8 mouse cellular contexts compared by ENCODE assay signal in genomic region chr13:119789851-119790717, GRCm38 (mm10). TPM values are rescaled to one million over a fixed set of nuclear protein-coding genes. Genes with fewer than 3 reads are reported as not detected.
A peak's percentile ranks its signal among the peaks of the same experiment; 100 is the strongest.
DNase-seq lines count a peak whose midpoint lies in the region; ATAC-seq and TF ChIP-seq lines count a peak whose summit lies in the region.

No protein-coding gene starts in this region.

- peak; percentile 19 to 45 for DNase-seq in B cell, adult 2 months
- DNase-seq in embryonic facial prominence, embryonic 14.5 days (ENCODE audit: low spot score) = peak; percentile 86
- peak; percentile 24 for DNase-seq in heart, adult 8-10 months (ENCODE audit: low spot score)
- DNase-seq in kidney, adult 9 months = peak; percentile 48
- DNase-seq in limb, embryonic 14.5 days (ENCODE audit: low spot score) = peak; percentile 60
- DNase-seq in spleen, postnatal 4 days (ENCODE audit: low spot score in 2 of 2) = peak; percentile 49 to 72

- H3K9ac ChIP-seq in embryonic facial prominence, embryonic 14.5 days (ENCODE audit: low read depth, low read length) = peak overlapping the region; percentile 98
- peak overlapping the region; percentile 95 for H3K9ac ChIP-seq in limb, embryonic 14.5 days (ENCODE audit: low read depth, low read length, severe bottlenecking)
- peak overlapping the region; percentile 96 for H3K9ac ChIP-seq in midbrain, embryonic 15.5 days

- peak overlapping the region; percentile 97 for H3K4me3 ChIP-seq in bone marrow, adult 2 months (replicated peaks; ENCODE audit: control insufficient read depth, low read depth, low read length)
- H3K4me3 ChIP-seq in embryonic facial prominence, embryonic 14.5 days (ENCODE audit: low read depth, low read length) = peak overlapping the region; percentile 81
- H3K4me3 ChIP-seq in limb, embryonic 14.5 days (replicated peaks; ENCODE audit: low read length) = peak overlapping the region; percentile 88
- H3K4me3 ChIP-seq in midbrain, embryonic 15.5 days = peak overlapping the region; percentile 97

- no peaks in the 10 kb centered on the region for H3K9me3 ChIP-seq in embryonic facial prominence, embryonic 14.5 days (ENCODE audit: control insufficient read depth, low read length)
- H3K9me3 ChIP-seq in limb, embryonic 14.5 days (ENCODE audit: control insufficient read depth, low read length) = no peaks in the 10 kb centered on the region
- H3K9me3 ChIP-seq in midbrain, embryonic 15.5 days = no peaks in the 10 kb centered on the region

- H3K36me3 ChIP-seq in embryonic facial prominence, embryonic 14.5 days (ENCODE audit: control insufficient read depth, insufficient read depth, low read length) = peaks cover 31% of the 10 kb centered on the region
- H3K36me3 ChIP-seq in limb, embryonic 14.5 days (ENCODE audit: control insufficient read depth, insufficient read depth, low read length) = peaks cover 28% of the 10 kb centered on the region
- H3K36me3 ChIP-seq in midbrain, embryonic 15.5 days (replicated peaks) = peaks cover 5% of the 10 kb centered on the region; the same call in 1 of the 2 replicates

- peak overlapping the region; percentile 98 for H3K27ac ChIP-seq in bone marrow, adult 2 months (ENCODE audit: control insufficient read depth, insufficient read depth, low read depth, low read length, poor library complexity)
- peak overlapping the region; percentile 95 for H3K27ac ChIP-seq in embryonic facial prominence, embryonic 14.5 days (replicated peaks; ENCODE audit: low read depth, low read length)
- H3K27ac ChIP-seq in limb, embryonic 14.5 days (replicated peaks; ENCODE audit: low read depth, low read length) = peak overlapping the region; percentile 91
- H3K27ac ChIP-seq in midbrain, embryonic 15.5 days = peak overlapping the region; percentile 93

- ATAC-seq in embryonic facial prominence, embryonic 14.5 days (ENCODE audit: low read depth) = peak; percentile 64
- ATAC-seq in limb, embryonic 14.5 days (ENCODE audit: low FRiP score, low read depth) = peak; percentile 58
- ATAC-seq in midbrain, embryonic 15.5 days (replicated peaks) = peak; percentile 78

- no peaks in the 10 kb centered on the region for H3K27me3 ChIP-seq in embryonic facial prominence, embryonic 14.5 days (replicated peaks; ENCODE audit: control insufficient read depth, insufficient read depth, low read length)
- no peaks in the 10 kb centered on the region for H3K27me3 ChIP-seq in limb, embryonic 14.5 days (ENCODE audit: control insufficient read depth, insufficient read depth, low read length)
- H3K27me3 ChIP-seq in midbrain, embryonic 15.5 days (replicated peaks) = no peaks in the 10 kb centered on the region

- peak overlapping the region; percentile 67 for H3K4me2 ChIP-seq in embryonic facial prominence, embryonic 14.5 days (ENCODE audit: low read depth, low read length)
- H3K4me2 ChIP-seq in limb, embryonic 14.5 days (replicated peaks; ENCODE audit: low read depth, low read length, severe bottlenecking) = peak overlapping the region; percentile 67
- H3K4me2 ChIP-seq in midbrain, embryonic 15.5 days = peak overlapping the region; percentile 53

- TF ChIP-seq POLR2A in bone marrow, adult 2 months (IDR thresholded peaks at IDR 0.05; ENCODE audit: borderline replicate concordance, control insufficient read depth, low read depth, low read length) = peak; percentile 32; the same call in 1 of the 2 replicates
- TF ChIP-seq POLR2A in limb, embryonic 14.5 days (IDR thresholded peaks at IDR 0.05; ENCODE audit: borderline replicate concordance, extremely low read depth, insufficient read depth, insufficient read length) = 0 out of 2 replicates have a peak, but pooled peaks have one; percentile 7

- no peak for TF ChIP-seq CTCF in bone marrow, adult 2 months (IDR thresholded peaks at IDR 0.05; ENCODE audit: control insufficient read depth, insufficient read depth, low read length)

- peaks cover 1% of the 10 kb centered on the region; the same call in 1 of the 2 replicates for H3K4me1 ChIP-seq in bone marrow, adult 2 months (ENCODE audit: control insufficient read depth, insufficient read depth, low read length)
- peaks cover 4% of the 10 kb centered on the region; the same call in 1 of the 2 replicates for H3K4me1 ChIP-seq in embryonic facial prominence, embryonic 14.5 days (ENCODE audit: control insufficient read depth, insufficient read depth, low read length)
- H3K4me1 ChIP-seq in limb, embryonic 14.5 days (ENCODE audit: control insufficient read depth, insufficient read depth, low read length) = peaks cover 6% of the 10 kb centered on the region; the same call in 1 of the 2 replicates
- H3K4me1 ChIP-seq in midbrain, embryonic 15.5 days = peaks cover 27% of the 10 kb centered on the region

- WGBS in bone marrow, adult 2 months = under 1% methylated on average over 50 of the region's 66 CpGs
- WGBS in embryonic facial prominence, embryonic 14.5 days = 2% methylated on average over 25 of the region's 66 CpGs
- 4% methylated on average over 39 of the region's 66 CpGs for WGBS in limb, embryonic 14.5 days
- under 1% methylated on average over 56 of the region's 66 CpGs for WGBS in midbrain, embryonic 15.5 days

RNA-seq across cellular contexts. Expression of gene Zfp131, which starts 0.6 kb away (rescaled TPM):
- polyA plus RNA-seq in bone marrow, adult 2 months (2011; ENCODE audit: insufficient read depth, insufficient read length, low replicate concordance, missing spikeins) = 12.6 and 13.8 TPM in 2 replicates
- polyA plus RNA-seq in embryonic facial prominence, embryonic 14.5 days (2014; fragmentation: Nextera tagmentation; extraction: Ambion mirVana) = 34.9 and 37.4 TPM in 2 replicates
- total RNA-seq in heart, adult 8-10 months (2022) = 10 to 100 TPM; 18.1 to 21.7 (median 19.3) TPM
- 26.6 and 32.1 TPM in 2 replicates for polyA plus RNA-seq in limb, embryonic 14.5 days (2012; rRNA removed)
- 39.6 and 41.3 TPM in 2 replicates for polyA plus RNA-seq in limb, embryonic 14.5 days (2014; fragmentation: Nextera tagmentation; extraction: Ambion mirVana)
- polyA plus RNA-seq in midbrain, embryonic 15.5 days (2015; fragmentation: Nextera tagmentation; extraction: Ambion mirVana) = 31.0 and 33.3 TPM in 2 replicates

RNA-seq across cellular contexts. Expression of gene Nim1k, which starts 34.4 kb away (rescaled TPM):
- 0.18 and 0.37 TPM in 2 replicates for polyA plus RNA-seq in bone marrow, adult 2 months (2011; ENCODE audit: insufficient read depth, insufficient read length, low replicate concordance, missing spikeins)
- 1.8 and 2.3 TPM in 2 replicates for polyA plus RNA-seq in embryonic facial prominence, embryonic 14.5 days (2014; fragmentation: Nextera tagmentation; extraction: Ambion mirVana)
- 1 to 10 TPM; 1.4 to 2.0 (median 1.8) TPM for total RNA-seq in heart, adult 8-10 months (2022)
- polyA plus RNA-seq in limb, embryonic 14.5 days (2012; rRNA removed) = 1.2 and 1.3 TPM in 2 replicates
- 2.1 and 2.2 TPM in 2 replicates for polyA plus RNA-seq in limb, embryonic 14.5 days (2014; fragmentation: Nextera tagmentation; extraction: Ambion mirVana)
- polyA plus RNA-seq in midbrain, embryonic 15.5 days (2015; fragmentation: Nextera tagmentation; extraction: Ambion mirVana) = 4.5 and 4.7 TPM in 2 replicates

RNA-seq across cellular contexts. Expression of gene AF067063, which starts 39.9 kb away (rescaled TPM):
- not detected in 2 replicates for polyA plus RNA-seq in bone marrow, adult 2 months (2011; ENCODE audit: insufficient read depth, insufficient read length, low replicate concordance, missing spikeins)
- polyA plus RNA-seq in embryonic facial prominence, embryonic 14.5 days (2014; fragmentation: Nextera tagmentation; extraction: Ambion mirVana) = not detected in 2 replicates
- total RNA-seq in heart, adult 8-10 months (2022) = not detected
- polyA plus RNA-seq in limb, embryonic 14.5 days (2012; rRNA removed) = not detected in 2 replicates
- polyA plus RNA-seq in limb, embryonic 14.5 days (2014; fragmentation: Nextera tagmentation; extraction: Ambion mirVana) = not detected in 2 replicates
- polyA plus RNA-seq in midbrain, embryonic 15.5 days (2015; fragmentation: Nextera tagmentation; extraction: Ambion mirVana) = not detected in 2 replicates

RNA-seq across cellular contexts. Expression of gene D13Ertd608e, which starts 45.7 kb away (rescaled TPM):
- polyA plus RNA-seq in bone marrow, adult 2 months (2011; ENCODE audit: insufficient read depth, insufficient read length, low replicate concordance, missing spikeins) = not detected in 2 replicates
- not detected in 2 replicates for polyA plus RNA-seq in embryonic facial prominence, embryonic 14.5 days (2014; fragmentation: Nextera tagmentation; extraction: Ambion mirVana)
- total RNA-seq in heart, adult 8-10 months (2022) = not detected
- polyA plus RNA-seq in limb, embryonic 14.5 days (2012; rRNA removed) = not detected in 2 replicates
- polyA plus RNA-seq in limb, embryonic 14.5 days (2014; fragmentation: Nextera tagmentation; extraction: Ambion mirVana) = not detected in 2 replicates
- not detected in 2 replicates for polyA plus RNA-seq in midbrain, embryonic 15.5 days (2015; fragmentation: Nextera tagmentation; extraction: Ambion mirVana)

Comparison
In these comparisons a context has a peak if more than half of its experiments do, and no peak if none do; other contexts are left out.
1. Peak in every context shown above with its lines: DNase-seq, ATAC-seq, H3K4me3 ChIP-seq and H3K27ac ChIP-seq.
2. DNase-seq: peak in every context shown above with its lines; median percentile 86 in embryonic facial prominence, embryonic 14.5 days; 60 in spleen, postnatal 4 days; 60 in limb, embryonic 14.5 days; 48 in kidney, adult 9 months; 32 in B cell, adult 2 months; 24 in heart, adult 8-10 months.